Comparison of ENCODE assay signal across 9 mouse cellular contexts in the genomic region with DNA sequence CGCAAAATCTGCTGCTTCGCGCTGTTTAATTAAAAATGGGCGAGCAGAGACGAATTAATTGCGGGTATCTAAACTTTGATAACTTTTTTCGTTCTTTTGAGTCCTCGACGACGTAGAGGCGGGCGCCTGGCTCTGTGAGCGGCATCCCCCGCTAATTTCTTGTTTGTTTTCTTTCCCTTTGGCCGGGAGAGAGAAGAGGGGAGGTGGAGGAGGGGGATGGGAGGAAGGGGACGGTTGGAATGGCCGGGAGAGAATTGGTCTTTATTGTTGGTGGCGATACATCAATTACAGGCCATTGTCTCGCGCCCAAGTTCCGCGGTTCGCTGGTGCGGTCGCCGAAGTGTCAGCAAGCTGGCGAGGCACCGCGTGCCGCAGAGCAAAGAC. TPM values are rescaled to one million over a fixed set of nuclear protein-coding genes. Genes with fewer than 3 reads are reported as not detected.
DNase-seq lines count a peak whose midpoint lies in the region; ATAC-seq lines count a peak whose summit lies in the region.
"Had no signal": no experiment of that assay in that cellular context is flagged by ENCODE, and none has a peak within 500 bp of the region (broad histone marks: within the 10 kb centered on the region; RNA-seq: fewer than 3 reads in every experiment).

No protein-coding gene starts in this region.

- DNase-seq in heart, adult 9 months (ENCODE audit: low spot score in 2 of 2), result no peak
- DNase-seq in embryonic facial prominence, embryonic 14.5 days (ENCODE audit: low spot score), result no peak
- DNase-seq in kidney, postnatal 10 days, result peak; percentile 42
- peak; percentile 67 for DNase-seq in neural tube, embryonic 10.5 days (ENCODE audit: extremely low spot score, low spot score)
- no peak for DNase-seq in urinary bladder, postnatal 25 days (ENCODE audit: low spot score)
- DNase-seq in frontal cortex, postnatal 14 days (ENCODE audit: low spot score in 2 of 2), result no peak
- no peak for DNase-seq in layer of hippocampus, adult 11-12 months (ENCODE audit: low spot score)

- WGBS in heart, embryonic 15.5 days, result 2% methylated on average over 30 of the region's 30 CpGs
- WGBS in embryonic facial prominence, embryonic 14.5 days, result 1% methylated on average over 29 of the region's 30 CpGs

- H3K4me3 ChIP-seq in heart, embryonic 15.5 days, result peak overlapping the region; percentile 63
- peak overlapping the region; percentile 50; the same call in 1 of the 2 replicates for H3K4me3 ChIP-seq in embryonic facial prominence, embryonic 14.5 days (ENCODE audit: low read depth, low read length)

- peaks cover 53% of the 10 kb centered on the region for H3K4me1 ChIP-seq in heart, embryonic 15.5 days (replicated peaks)
- no peaks in the 10 kb centered on the region for H3K4me1 ChIP-seq in embryonic facial prominence, embryonic 14.5 days (ENCODE audit: control insufficient read depth, insufficient read depth, low read length)

- H3K36me3 ChIP-seq in heart, embryonic 15.5 days, result no peaks in the 10 kb centered on the region
- H3K36me3 ChIP-seq in embryonic facial prominence, embryonic 14.5 days (ENCODE audit: control insufficient read depth, insufficient read depth, low read length), result no peaks in the 10 kb centered on the region

- no peak overlapping the region for H3K27ac ChIP-seq in heart, embryonic 15.5 days
- no peak overlapping the region for H3K27ac ChIP-seq in embryonic facial prominence, embryonic 14.5 days (replicated peaks; ENCODE audit: low read depth, low read length)

- no peaks in the 10 kb centered on the region for H3K9me3 ChIP-seq in heart, embryonic 15.5 days (replicated peaks)
- H3K9me3 ChIP-seq in embryonic facial prominence, embryonic 14.5 days (ENCODE audit: control insufficient read depth, low read length), result no peaks in the 10 kb centered on the region

- no peak overlapping the region for H3K9ac ChIP-seq in heart, embryonic 15.5 days
- H3K9ac ChIP-seq in embryonic facial prominence, embryonic 14.5 days (ENCODE audit: low read depth, low read length), result no peak overlapping the region

- H3K27me3 ChIP-seq in heart, embryonic 15.5 days, result peaks cover 89% of the 10 kb centered on the region
- peaks cover 96% of the 10 kb centered on the region for H3K27me3 ChIP-seq in embryonic facial prominence, embryonic 14.5 days (replicated peaks; ENCODE audit: control insufficient read depth, insufficient read depth, low read length)

- ATAC-seq in heart, embryonic 15.5 days (replicated peaks; ENCODE audit: insufficient number of reproducible peaks, insufficient read depth, low FRiP score, low read depth), result no peak
- no peak for ATAC-seq in embryonic facial prominence, embryonic 14.5 days (ENCODE audit: low read depth)
- ATAC-seq: inflammation-experienced regulatory T-cells, adult 6 months had no signal

- peak overlapping the region; percentile 96 for H3K4me2 ChIP-seq in heart, embryonic 15.5 days
- H3K4me2 ChIP-seq in embryonic facial prominence, embryonic 14.5 days (ENCODE audit: low read depth, low read length), result peak overlapping the region; percentile 86

RNA-seq across cellular contexts. Expression of gene Sall1, which starts 1.2 kb away (rescaled TPM):
- polyA plus RNA-seq in heart, embryonic 15.5 days (2015; fragmentation: Nextera tagmentation; extraction: Ambion mirVana), result 2.5 and 3.6 TPM in 2 replicates
- 1.2 and 1.3 TPM in 2 replicates for polyA plus RNA-seq in embryonic facial prominence, embryonic 14.5 days (2014; fragmentation: Nextera tagmentation; extraction: Ambion mirVana)
- polyA plus RNA-seq: inflammation-experienced regulatory T-cells, adult 6 months had no signal

Comparison
In these comparisons a context has a peak if more than half of its experiments do, and no peak if none do; other contexts are left out.
1. DNase-seq: peak in kidney, postnatal 10 days (single experiment) and neural tube, embryonic 10.5 days (single experiment); none in heart, adult 9 months (0 of 2), embryonic facial prominence, embryonic 14.5 days (single experiment), urinary bladder, postnatal 25 days (single experiment), frontal cortex, postnatal 14 days (0 of 2) and layer of hippocampus, adult 11-12 months (single experiment).